Mouse (Mus musculus) lung, postnatal 0 days (tissue): Measurements from ENCODE around the gene Gm17555.
"Not testable (repeated sequence)": the region's sequence is repeated elsewhere in the genome, so short reads cannot be mapped to it uniquely, and the experiment has no call there.

Source experiments
- CTCF ChIP-seq: IDR thresholded peaks from 2 replicates; pipeline ENCODE4 v1.5.1; 2016; ENCODE audit warnings: antibody characterized with exemption, mild to moderate bottlenecking
- EP300 ChIP-seq: IDR thresholded peaks from 2 replicates; pipeline ENCODE4 v1.6.1; 2016; ENCODE audit warnings: antibody characterized with exemption, mild to moderate bottlenecking, control low read depth

DNA sequence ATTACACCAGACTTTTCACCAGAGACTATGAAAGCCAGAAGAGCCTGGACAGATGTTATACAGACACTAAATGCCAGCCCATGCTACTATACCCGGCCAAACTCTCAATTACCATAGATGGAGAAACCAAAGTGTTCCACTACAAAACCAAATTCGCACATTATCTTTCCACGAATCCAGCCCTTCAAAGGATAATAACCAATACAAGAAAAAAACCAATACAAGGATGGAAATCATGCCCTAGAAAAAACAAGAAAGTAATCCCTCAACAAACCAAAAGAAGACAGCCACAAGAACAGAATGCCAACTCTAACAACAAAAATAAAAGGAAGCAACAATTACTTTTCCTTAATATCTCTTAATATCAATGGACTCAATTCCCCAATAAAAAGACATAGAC, at the start of gene Gm17555:
- TF ChIP-seq EP300, CTCF: not testable (repeated sequence)
